Mouse (Mus musculus) gastrocnemius, adult 8-10 months (tissue): ENCODE data around the gene Uggt1. TPM values are rescaled to one million over a fixed set of nuclear protein-coding genes. Genes with fewer than 3 reads are reported as not detected.

Source experiments
- DNase-seq, 2 experiments: peaks; one replicate each; pipeline ENCODE4 v3.0.0; 2022; ENCODE audit warnings: low spot score in 2 of 2
- total RNA-seq, 4 experiments: library from RNA; stranded (reverse); gene quantifications; 2 replicates each; pipeline ENCODE4 v1.2.4; 2022

Gene Uggt1
- total RNA-seq, 4 experiments from 2014 or later, result 27.1 to 32.6 (median 27.3) TPM

GRCm38 (mm10) chr1:36180038-36180437, 64.5 kb downstream of the Uggt1 start:
- DNase-seq, result no peak

GRCm38 (mm10) chr1:36173461-36173860, 71.1 kb downstream of the Uggt1 start:
- no peak for DNase-seq

- DNase-seq, result no peak
Measured at GRCm38 (mm10) chr1:36172941-36173340, 71.6 kb downstream of the Uggt1 start.

- DNase-seq, result no peak
Measured at GRCm38 (mm10) chr1:36162687-36163086, 81.8 kb downstream of the Uggt1 start.

GRCm38 (mm10) chr1:36161208-36161607, 83.3 kb downstream of the Uggt1 start:
- no peak for DNase-seq

- DNase-seq, result no peak
Measured at GRCm38 (mm10) chr1:36160246-36160645, 84.3 kb downstream of the Uggt1 start.

- no peak for DNase-seq
Measured at GRCm38 (mm10) chr1:36149411-36149810, 95.1 kb downstream of the Uggt1 start.

- no peak for DNase-seq
Measured at GRCm38 (mm10) chr1:36148809-36149208, 95.7 kb downstream of the Uggt1 start.

- DNase-seq, result no peak
Measured at GRCm38 (mm10) chr1:36145050-36145449, 99.5 kb downstream of the Uggt1 start.

GRCm38 (mm10) chr1:36140311-36140710, 104.2 kb downstream of the Uggt1 start:
- DNase-seq, result no peak

- peak; percentile 49 to 51 for DNase-seq
Measured at GRCm38 (mm10) chr1:36134584-36134983, 109.9 kb downstream of the Uggt1 start.

GRCm38 (mm10) chr1:36133647-36134046, 110.9 kb downstream of the Uggt1 start:
- DNase-seq, result no peak

- no peak for DNase-seq
Measured at GRCm38 (mm10) chr1:36133041-36133440, 111.5 kb downstream of the Uggt1 start.

- no peak for DNase-seq
Measured at GRCm38 (mm10) chr1:36132211-36132610, 112.3 kb downstream of the Uggt1 start.

GRCm38 (mm10) chr1:36131766-36132165, 112.8 kb downstream of the Uggt1 start:
- no peak for DNase-seq

GRCm38 (mm10) chr1:36131154-36131553, 113.4 kb downstream of the Uggt1 start:
- no peak for DNase-seq

- DNase-seq, result no peak
Measured at GRCm38 (mm10) chr1:36130307-36131035, 114.0 kb downstream of the Uggt1 start.

GRCm38 (mm10) chr1:36129881-36130280, 114.6 kb downstream of the Uggt1 start:
- no peak for DNase-seq

GRCm38 (mm10) chr1:36129126-36129525, 115.4 kb downstream of the Uggt1 start:
- no peak for DNase-seq

- DNase-seq, result no peak
Measured at GRCm38 (mm10) chr1:36125076-36125475, 119.4 kb downstream of the Uggt1 start.

- no peak for DNase-seq
Measured at GRCm38 (mm10) chr1:36121172-36121571, 123.3 kb downstream of the Uggt1 start.

- DNase-seq, result no peak
Measured at GRCm38 (mm10) chr1:36119426-36119825, 125.1 kb downstream of the Uggt1 start.

- no peak for DNase-seq
Measured at GRCm38 (mm10) chr1:36118958-36119357, 125.6 kb downstream of the Uggt1 start.
